Mouse (Mus musculus) lung, embryonic 15.5 days (tissue): ENCODE results near the gene Glis3. TPM values are rescaled to one million over a fixed set of nuclear protein-coding genes. Genes with fewer than 3 reads are reported as not detected.

ENCODE experiments used
- ATAC-seq: fragments of 200-750 bp; cut with Nextera tagmentation; 2 replicates; pipeline ENCODE4 v1.8.0; 2017; ENCODE audit warnings: moderate number of reproducible peaks, borderline replicate concordance; ENCODE audit not compliant: low FRiP score, low TSS enrichment; ENCODE audit errors: extremely low read depth
- H3K27ac ChIP-seq: fragments of 300-500 bp; sonication (generic); 2 replicates; pipeline ENCODE4 v1.5.1; 2015; ENCODE audit warnings: moderate library complexity, mild to moderate bottlenecking, inconsistent platforms
- H3K27me3 ChIP-seq: fragments of 300-500 bp; sonication (generic); 2 replicates; pipeline ENCODE4 v1.6.1; 2015; ENCODE audit warnings: inconsistent platforms
- H3K36me3 ChIP-seq: fragments of 300-500 bp; sonication (generic); 2 replicates; pipeline ENCODE4 v1.6.1; 2015; ENCODE audit warnings: inconsistent platforms
- H3K4me1 ChIP-seq: fragments of 300-500 bp; sonication (generic); 2 replicates; pipeline ENCODE4 v1.6.1; 2015; ENCODE audit warnings: inconsistent platforms
- H3K4me2 ChIP-seq: fragments of 300-500 bp; sonication (generic); 2 replicates; pipeline ENCODE4 v1.6.1; 2015; ENCODE audit warnings: inconsistent platforms, mild to moderate bottlenecking, moderate library complexity
- H3K4me3 ChIP-seq: fragments of 300-500 bp; sonication (generic); 2 replicates; pipeline ENCODE4 v1.5.1; 2015; ENCODE audit warnings: mild to moderate bottlenecking, inconsistent platforms
- H3K9ac ChIP-seq: fragments of 300-500 bp; sonication (generic); 2 replicates; pipeline ENCODE4 v1.6.1; 2015; ENCODE audit warnings: inconsistent platforms
- H3K9me3 ChIP-seq: fragments of 300-500 bp; sonication (generic); 2 replicates; pipeline ENCODE4 v1.6.1; 2016; ENCODE audit warnings: inconsistent platforms
- WGBS: fragments of 180-500 bp; shearing (Covaris S2); methylation state at CpG from one replicate; pipeline ENCODE4 v1.1.7; 2015; 5-methylcytosine and 5-hydroxymethylcytosine counted together
- polyA plus RNA-seq: library from polyadenylated mRNA; unstranded; fragments of >200 nt; fragmentation: Nextera tagmentation; extraction: Ambion mirVana; gene quantifications from 2 replicates; pipeline ENCODE4 v1.2.1, GENCODE M21; 2015

Glis3 gene
- polyA plus RNA-seq, 1 experiment from 2014 or later: 4.5 TPM

DNA sequence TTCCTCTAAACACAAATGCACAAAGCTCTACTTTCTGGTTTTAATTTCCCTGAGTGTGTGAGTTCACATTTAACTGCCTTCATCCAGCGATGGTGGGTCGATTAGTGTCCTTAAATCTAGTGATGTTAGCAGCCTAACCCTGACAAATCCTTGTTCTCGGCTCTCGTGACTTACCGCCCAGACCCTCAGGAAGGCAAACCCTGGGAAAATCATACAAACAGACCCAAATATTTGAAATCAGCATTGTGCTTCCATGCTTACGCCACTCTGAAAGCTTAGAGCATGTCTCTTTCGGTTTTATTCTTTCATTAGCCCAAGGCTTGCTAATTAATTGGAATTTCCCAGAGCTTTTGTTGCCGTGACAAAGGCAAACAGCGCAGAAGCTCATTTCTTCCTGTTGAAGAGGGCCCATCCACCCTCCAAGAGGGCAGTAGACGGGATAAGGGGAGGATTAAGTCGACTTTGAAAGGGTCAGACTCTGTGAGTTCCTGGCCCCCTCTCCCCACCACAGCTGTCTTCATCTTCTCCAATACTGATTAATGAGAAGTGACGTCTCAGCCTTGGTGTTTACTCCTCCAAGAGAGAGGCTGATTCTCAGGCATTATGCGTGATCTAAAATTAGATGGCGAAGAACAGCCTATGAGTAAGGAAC, 100.0 kb downstream of the Glis3 start:
- no peaks in the 10 kb centered on the region for H3K9me3 ChIP-seq
- H3K4me2 ChIP-seq: no peak overlapping the region
- no peaks in the 10 kb centered on the region for H3K27me3 ChIP-seq
- no peak overlapping the region for H3K4me3 ChIP-seq
- ATAC-seq: no peak
- no peak overlapping the region for H3K27ac ChIP-seq
- H3K4me1 ChIP-seq: peaks cover 11% of the 10 kb centered on the region; the same call in 1 of the 2 replicates
- no peaks in the 10 kb centered on the region for H3K36me3 ChIP-seq
- H3K9ac ChIP-seq: no peak overlapping the region
- WGBS: 58% methylated on average over 14 of the region's 14 CpGs

- no peaks in the 10 kb centered on the region for H3K27me3 ChIP-seq
- no peaks in the 10 kb centered on the region for H3K9me3 ChIP-seq
- no peak overlapping the region for H3K4me3 ChIP-seq
- ATAC-seq: peak; percentile 81; the same call in 1 of the 2 replicates
- H3K9ac ChIP-seq: no peak overlapping the region
- no peaks in the 10 kb centered on the region for H3K36me3 ChIP-seq
- peak overlapping the region; percentile 17; the same call in 1 of the 2 replicates for H3K4me2 ChIP-seq
- no peak overlapping the region for H3K27ac ChIP-seq
- H3K4me1 ChIP-seq: peaks cover 11% of the 10 kb centered on the region; the same call in 1 of the 2 replicates
- 48% methylated on average over 12 of the region's 12 CpGs for WGBS
These were observed 102.9 kb downstream of the Glis3 start for GRCm38 (mm10) chr19:28577023-28577422.

GRCm38 (mm10) chr19:28576619-28577018, 103.3 kb downstream of the Glis3 start:
- WGBS: 38% methylated on average over 6 of the region's 6 CpGs
- peak overlapping the region; percentile 17; the same call in 1 of the 2 replicates for H3K4me2 ChIP-seq
- no peak overlapping the region for H3K4me3 ChIP-seq
- H3K4me1 ChIP-seq: peaks cover 11% of the 10 kb centered on the region; the same call in 1 of the 2 replicates
- H3K9ac ChIP-seq: no peak overlapping the region
- no peaks in the 10 kb centered on the region for H3K36me3 ChIP-seq
- no peaks in the 10 kb centered on the region for H3K27me3 ChIP-seq
- H3K9me3 ChIP-seq: no peaks in the 10 kb centered on the region
- ATAC-seq: peak; percentile 41; the same call in 1 of the 2 replicates
- H3K27ac ChIP-seq: no peak overlapping the region

DNA sequence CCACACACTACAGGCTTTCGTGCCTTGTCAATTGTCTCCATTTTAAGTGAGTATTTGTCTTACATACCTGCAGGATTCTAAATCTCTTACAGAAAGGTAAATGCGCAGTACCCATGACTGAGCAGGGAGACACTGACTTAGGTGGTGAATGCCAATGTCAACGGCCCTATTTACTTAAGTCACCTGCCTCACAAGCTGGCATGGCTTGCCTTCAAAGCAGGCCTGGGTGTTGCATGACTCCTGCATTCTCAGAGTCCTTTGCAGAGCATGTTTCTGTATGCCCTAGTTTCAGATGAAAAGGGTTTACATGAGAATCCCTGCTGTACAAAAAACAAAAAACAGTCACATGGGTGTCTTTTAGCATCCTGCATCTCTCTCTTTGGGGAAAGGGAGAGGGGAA, 106.2 kb downstream of the Glis3 start:
- H3K9me3 ChIP-seq: no peaks in the 10 kb centered on the region
- H3K36me3 ChIP-seq: no peaks in the 10 kb centered on the region
- H3K4me3 ChIP-seq: no peak overlapping the region
- H3K4me1 ChIP-seq: peaks cover 7% of the 10 kb centered on the region; the same call in 1 of the 2 replicates
- H3K27me3 ChIP-seq: no peaks in the 10 kb centered on the region
- H3K4me2 ChIP-seq: no peak overlapping the region
- WGBS: 83% methylated on average over 3 of the region's 3 CpGs
- H3K27ac ChIP-seq: no peak overlapping the region
- H3K9ac ChIP-seq: no peak overlapping the region
- no peak for ATAC-seq

- Histone ChIP-seq H3K27ac (no peak overlapping the region), H3K4me3 (no peak overlapping the region), H3K27me3 (no peaks in the 10 kb centered on the region), H3K36me3 (no peaks in the 10 kb centered on the region), H3K4me2 (no peak overlapping the region), H3K9ac (no peak overlapping the region), H3K9me3 (no peaks in the 10 kb centered on the region), H3K4me1 (no peaks in the 10 kb centered on the region)
- WGBS: 64% methylated on average over 3 of the region's 3 CpGs
- no peak for ATAC-seq
These were observed 110.0 kb downstream of the Glis3 start for GRCm38 (mm10) chr19:28569856-28570255.

DNA sequence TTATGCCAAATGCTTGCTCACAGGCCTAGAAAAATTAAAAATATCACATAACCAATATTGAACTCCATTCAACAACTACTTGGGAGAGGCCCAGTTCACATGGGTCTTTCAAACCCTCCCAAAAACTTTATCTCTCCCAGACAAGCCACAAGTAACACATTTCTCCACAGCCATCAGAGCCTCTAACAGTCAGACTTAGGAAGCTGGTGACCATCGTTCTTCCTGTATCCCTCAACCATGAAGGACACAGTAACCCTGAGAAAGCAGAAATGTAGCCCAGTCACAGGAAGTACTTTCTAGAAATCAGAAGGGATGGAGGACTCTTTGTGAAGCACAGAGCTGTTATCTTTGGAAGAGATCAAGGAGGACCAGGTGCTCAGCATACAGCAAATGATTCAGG, 112.8 kb downstream of the Glis3 start:
- ATAC-seq: no peak
- Histone ChIP-seq H3K4me2 (no peak overlapping the region), H3K4me3 (no peak overlapping the region), H3K9ac (no peak overlapping the region), H3K36me3 (no peaks in the 10 kb centered on the region), H3K27me3 (no peaks in the 10 kb centered on the region), H3K27ac (no peak overlapping the region), H3K4me1 (no peaks in the 10 kb centered on the region), H3K9me3 (no peaks in the 10 kb centered on the region)
- WGBS: 70% methylated on average over 1 of the region's 1 CpGs

DNA sequence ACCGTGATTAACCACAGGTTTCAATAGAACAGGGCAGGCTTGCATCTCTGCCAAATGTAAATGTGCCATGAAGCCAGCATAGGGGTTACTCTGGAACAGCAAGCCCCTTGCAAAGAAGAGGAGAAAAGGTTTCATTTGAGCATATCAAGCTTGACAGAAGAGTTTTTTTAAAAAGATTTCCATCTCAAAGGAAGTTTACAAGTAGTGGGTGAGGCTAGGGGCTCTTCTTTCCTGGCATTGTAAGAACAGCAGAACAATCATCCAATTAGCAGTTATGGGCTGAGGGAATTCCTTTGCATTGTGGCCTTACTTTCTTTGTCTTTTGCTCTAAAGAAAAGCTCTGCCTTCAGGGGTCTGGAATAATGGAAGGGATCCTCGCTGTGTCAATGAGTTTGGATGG, 113.3 kb downstream of the Glis3 start:
- no peaks in the 10 kb centered on the region for H3K36me3 ChIP-seq
- no peak for ATAC-seq
- no peak overlapping the region for H3K27ac ChIP-seq
- no peak overlapping the region for H3K4me2 ChIP-seq
- no peaks in the 10 kb centered on the region for H3K27me3 ChIP-seq
- WGBS: 42% methylated on average over 2 of the region's 2 CpGs
- no peaks in the 10 kb centered on the region for H3K9me3 ChIP-seq
- no peak overlapping the region for H3K9ac ChIP-seq
- H3K4me3 ChIP-seq: no peak overlapping the region
- 0 out of 2 replicates have a peak, but pooled peaks cover under 1% of the 10 kb centered on the region for H3K4me1 ChIP-seq

- Histone ChIP-seq H3K4me3 (no peak overlapping the region), H3K27me3 (no peaks in the 10 kb centered on the region), H3K9ac (no peak overlapping the region), H3K9me3 (no peaks in the 10 kb centered on the region), H3K4me1 (peaks cover 27% of the 10 kb centered on the region), H3K36me3 (no peaks in the 10 kb centered on the region), H3K27ac (no peak overlapping the region), H3K4me2 (no peak overlapping the region)
- ATAC-seq: no peak
These were observed 118.2 kb downstream of the Glis3 start for GRCm38 (mm10) chr19:28561697-28562002.

DNA sequence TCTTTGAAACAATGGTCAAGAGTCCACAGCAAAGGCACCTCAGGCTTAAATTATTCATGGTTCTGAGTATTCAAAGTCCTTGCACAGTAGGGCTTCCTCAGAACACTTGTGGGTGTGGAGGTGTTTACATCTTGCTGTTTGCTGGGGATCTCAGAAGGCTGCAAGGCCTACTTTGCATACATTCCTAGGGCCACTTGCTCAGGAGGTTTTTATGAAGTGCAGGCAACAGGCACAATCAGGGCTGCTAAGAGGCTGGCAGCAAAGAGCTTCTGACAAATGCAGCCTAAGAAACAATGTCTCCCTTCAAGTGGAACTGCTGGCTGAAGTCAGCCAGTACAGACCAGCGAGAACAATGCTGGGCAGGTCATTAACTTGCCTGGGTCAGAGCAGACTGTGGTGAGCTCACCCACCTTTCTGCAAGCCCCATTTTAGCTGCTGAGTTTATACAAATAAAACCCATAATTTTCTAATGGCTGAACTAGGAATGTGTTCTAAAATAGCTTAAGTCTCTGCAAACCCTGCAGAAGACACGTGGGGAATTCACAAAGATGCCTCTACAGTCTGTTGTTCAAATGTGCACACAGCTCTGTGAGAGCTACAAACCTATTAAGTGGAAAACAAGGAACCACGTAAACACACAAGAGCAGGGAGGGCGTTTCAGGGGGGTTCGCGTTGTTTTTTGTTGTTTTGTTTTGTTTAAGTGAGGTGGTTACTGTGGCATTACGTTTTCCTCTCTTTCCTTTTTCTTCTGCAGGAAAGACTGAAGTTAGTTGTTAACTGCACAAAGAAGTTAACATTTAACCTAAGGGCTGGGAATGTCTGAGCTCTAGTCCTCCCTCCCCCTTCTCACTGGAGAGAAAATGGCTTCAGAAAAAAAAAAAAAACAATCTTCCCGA, 118.8 kb downstream of the Glis3 start:
- Histone ChIP-seq H3K36me3 (no peaks in the 10 kb centered on the region), H3K27me3 (no peaks in the 10 kb centered on the region), H3K27ac (peak overlapping the region; percentile 33; the same call in 1 of the 2 replicates), H3K4me2 (no peak overlapping the region), H3K4me3 (no peak overlapping the region), H3K9me3 (no peaks in the 10 kb centered on the region), H3K4me1 (peaks cover 27% of the 10 kb centered on the region), H3K9ac (no peak overlapping the region)
- ATAC-seq: no peak
- 51% methylated on average over 8 of the region's 8 CpGs for WGBS

DNA sequence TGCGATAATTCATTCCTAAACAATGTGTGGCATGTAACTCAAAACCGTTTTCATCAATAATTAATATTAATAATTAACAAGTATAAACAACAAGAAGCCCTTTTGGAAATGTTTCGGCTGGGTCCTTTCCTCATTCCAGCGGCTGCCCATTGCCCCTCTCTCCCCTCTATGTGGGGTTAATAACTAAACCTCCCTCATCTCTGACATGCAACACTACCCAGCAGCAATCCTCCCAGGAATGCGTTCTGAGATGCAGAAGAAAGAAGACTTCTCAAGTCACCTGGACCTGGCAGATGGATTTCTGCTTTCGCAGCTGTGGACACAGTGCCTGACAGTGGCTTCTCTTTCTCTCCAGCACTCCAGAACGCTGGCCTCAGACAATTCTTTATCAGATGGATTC, 120.0 kb downstream of the Glis3 start:
- no peak overlapping the region for H3K4me2 ChIP-seq
- H3K27me3 ChIP-seq: no peaks in the 10 kb centered on the region
- ATAC-seq: no peak
- H3K9ac ChIP-seq: no peak overlapping the region
- 22% methylated on average over 7 of the region's 7 CpGs for WGBS
- no peak overlapping the region for H3K27ac ChIP-seq
- peaks cover 27% of the 10 kb centered on the region for H3K4me1 ChIP-seq
- H3K4me3 ChIP-seq: no peak overlapping the region
- no peaks in the 10 kb centered on the region for H3K36me3 ChIP-seq
- no peaks in the 10 kb centered on the region for H3K9me3 ChIP-seq

- H3K9ac ChIP-seq: no peak overlapping the region
- no peaks in the 10 kb centered on the region for H3K9me3 ChIP-seq
- H3K36me3 ChIP-seq: no peaks in the 10 kb centered on the region
- H3K4me1 ChIP-seq: peaks cover 27% of the 10 kb centered on the region
- no peak for ATAC-seq
- no peaks in the 10 kb centered on the region for H3K27me3 ChIP-seq
- 55% methylated on average over 10 of the region's 10 CpGs for WGBS
- H3K4me3 ChIP-seq: no peak overlapping the region
- H3K4me2 ChIP-seq: no peak overlapping the region
- H3K27ac ChIP-seq: no peak overlapping the region
These were observed 120.5 kb downstream of the Glis3 start for GRCm38 (mm10) chr19:28559400-28559799.

DNA sequence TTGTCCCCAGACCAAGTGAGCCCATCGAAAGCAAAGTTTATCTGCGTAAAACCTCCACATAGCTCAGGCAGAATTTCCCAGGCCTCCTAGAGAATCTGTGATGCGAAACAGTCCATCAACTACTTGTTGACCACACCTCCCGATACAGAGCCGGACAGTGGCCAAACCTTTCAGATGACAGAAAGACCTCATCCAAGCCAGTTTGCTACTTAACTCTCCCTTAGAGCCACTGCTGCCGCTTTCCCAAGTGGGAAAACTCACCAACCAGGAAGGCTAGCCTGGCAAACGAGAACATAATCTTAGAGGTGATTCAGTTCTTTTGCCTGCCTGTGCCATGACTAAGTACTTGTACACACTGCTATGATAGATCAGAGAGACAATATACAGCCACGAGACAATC, 121.2 kb downstream of the Glis3 start:
- 57% methylated on average over 8 of the region's 8 CpGs for WGBS
- Histone ChIP-seq H3K36me3 (no peaks in the 10 kb centered on the region), H3K9me3 (no peaks in the 10 kb centered on the region), H3K9ac (no peak overlapping the region), H3K4me2 (no peak overlapping the region), H3K4me1 (peaks cover 27% of the 10 kb centered on the region), H3K27ac (no peak overlapping the region), H3K4me3 (no peak overlapping the region), H3K27me3 (no peaks in the 10 kb centered on the region)
- ATAC-seq: no peak
